Mouse (Mus musculus): ENCODE results near the gene Tmem245. TPM values are rescaled to one million over a fixed set of nuclear protein-coding genes. Genes with fewer than 3 reads are reported as not detected.

Gene Tmem245
- total and polyA plus RNA-seq, 2 experiments from 2014 or later, result 11.2 to 29.6 TPM

DNA sequence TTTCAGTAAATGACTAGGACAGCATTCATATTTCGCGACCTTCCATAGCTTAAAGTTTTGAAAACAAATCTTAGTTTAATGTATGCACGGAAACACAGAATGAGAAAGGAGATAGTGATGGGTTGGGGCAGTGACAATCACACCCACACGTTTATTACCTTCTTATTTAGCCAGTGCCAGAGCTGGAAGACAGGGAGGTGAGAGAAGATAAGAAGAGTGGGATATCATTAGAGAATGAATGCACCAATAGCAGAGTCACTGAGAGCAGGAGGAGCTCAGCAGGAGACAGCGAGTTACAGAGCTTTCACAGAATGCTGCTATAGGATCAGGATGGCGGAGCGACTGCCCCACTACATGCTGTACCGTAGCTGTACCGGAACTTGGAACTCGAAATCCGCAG lies 25.0 kb downstream of the Tmem245 start:
- no peak for TF ChIP-seq CTCF (IDR thresholded peaks at IDR 0.05)

DNA sequence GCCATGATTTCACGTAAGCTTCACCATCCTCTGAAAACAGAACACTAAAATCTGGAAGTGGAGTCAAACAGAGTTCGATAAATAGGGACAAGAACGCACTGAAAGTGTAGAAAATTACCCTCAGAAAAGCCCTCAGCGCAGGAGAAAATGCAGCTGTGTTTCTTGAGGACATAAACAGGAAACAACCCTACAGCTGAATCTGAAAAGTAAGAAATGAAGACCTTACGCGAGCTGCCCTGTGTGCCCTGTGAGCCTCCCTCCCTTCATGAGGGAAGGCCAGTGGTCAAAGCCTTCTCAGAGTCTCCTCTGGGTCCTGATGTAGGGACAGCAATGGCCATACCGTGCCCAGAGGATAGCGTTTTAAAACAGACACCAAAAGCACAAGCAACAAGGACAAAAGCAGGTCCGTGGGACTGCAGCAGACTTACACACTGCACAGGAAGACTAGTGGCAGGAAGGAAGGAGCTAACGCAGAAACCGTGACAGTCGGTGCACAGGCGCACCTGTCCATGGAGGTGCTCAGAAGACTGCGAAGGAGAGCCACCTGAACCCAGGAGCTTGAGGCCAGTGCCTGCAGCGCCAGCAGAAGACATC lies 31.4 kb downstream of the Tmem245 start:
- ATAC-seq (ENCODE audit: low FRiP score), result no peak
- no peak overlapping the region for H3K4me3 ChIP-seq (ENCODE audit: low read depth, low read length)
- TF ChIP-seq CTCF (IDR thresholded peaks at IDR 0.05), result no peak
- H3K9ac ChIP-seq (replicated peaks; ENCODE audit: low read length, poor library complexity, severe bottlenecking), result no peak overlapping the region
- H3K27ac ChIP-seq (ENCODE audit: low read depth, low read length), result no peak overlapping the region
- DNase-seq (ENCODE audit: low spot score), result no peak
- H3K27me3 ChIP-seq (ENCODE audit: insufficient read depth, low read length), result no peaks in the 10 kb centered on the region
- H3K9me3 ChIP-seq (ENCODE audit: low read length), result no peaks in the 10 kb centered on the region
- WGBS, result 89% methylated on average over 15 of the region's 15 CpGs
- no peaks in the 10 kb centered on the region for H3K4me1 ChIP-seq (ENCODE audit: insufficient read depth, low read length)
- H3K4me2 ChIP-seq (ENCODE audit: low read depth, low read length, poor library complexity, severe bottlenecking), result no peak overlapping the region
- peaks cover 24% of the 10 kb centered on the region; the same call in 1 of the 2 replicates for H3K36me3 ChIP-seq (ENCODE audit: insufficient read depth, low read length)

More for the DNA sequence above, 25.0 kb downstream of the Tmem245 start:
- peaks cover 24% of the 10 kb centered on the region for H3K36me3 ChIP-seq (ENCODE audit: insufficient read depth, low read length)
- ATAC-seq (ENCODE audit: low FRiP score) (no peak), DNase-seq (ENCODE audit: low spot score) (no peak)
- H3K4me1 ChIP-seq (ENCODE audit: insufficient read depth, low read length), result no peaks in the 10 kb centered on the region
- no peak overlapping the region for H3K4me3 ChIP-seq (ENCODE audit: low read depth, low read length)
- H3K27ac ChIP-seq (ENCODE audit: low read depth, low read length), result no peak overlapping the region
- H3K27me3 ChIP-seq (ENCODE audit: insufficient read depth, low read length), result no peaks in the 10 kb centered on the region
- no peaks in the 10 kb centered on the region for H3K9me3 ChIP-seq (ENCODE audit: low read length)
- H3K9ac ChIP-seq (replicated peaks; ENCODE audit: low read length, poor library complexity, severe bottlenecking), result no peak overlapping the region
- WGBS, result 95% methylated on average over 11 of the region's 11 CpGs
- no peak overlapping the region for H3K4me2 ChIP-seq (ENCODE audit: low read depth, low read length, poor library complexity, severe bottlenecking)

DNA sequence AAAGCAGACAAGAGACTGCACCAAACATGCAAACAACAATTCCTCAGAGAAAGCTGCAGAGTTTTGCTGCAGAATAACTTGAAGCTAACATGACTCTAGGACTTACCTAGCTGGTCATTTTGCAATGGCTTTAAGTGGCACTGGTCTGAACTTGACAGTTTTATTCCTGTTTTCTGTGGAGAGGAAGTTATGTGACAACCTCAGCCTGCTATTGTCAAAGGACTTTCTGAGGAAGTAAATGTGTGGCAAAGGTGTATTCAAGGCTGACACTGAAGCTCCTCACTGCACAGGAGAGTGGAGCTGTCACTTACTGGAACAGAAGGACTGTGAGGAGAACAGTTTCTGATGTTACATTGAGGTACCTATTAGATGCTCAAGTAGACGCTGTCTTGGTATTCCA lies 32.5 kb downstream of the Tmem245 start:
- H3K9me3 ChIP-seq (ENCODE audit: low read length), result no peaks in the 10 kb centered on the region
- 83% methylated on average over 1 of the region's 1 CpGs for WGBS
- H3K9ac ChIP-seq (replicated peaks; ENCODE audit: low read length, poor library complexity, severe bottlenecking), result no peak overlapping the region
- peaks cover 31% of the 10 kb centered on the region for H3K36me3 ChIP-seq (ENCODE audit: insufficient read depth, low read length)
- H3K27ac ChIP-seq (ENCODE audit: low read depth, low read length), result no peak overlapping the region
- no peaks in the 10 kb centered on the region for H3K27me3 ChIP-seq (ENCODE audit: insufficient read depth, low read length)
- ATAC-seq (ENCODE audit: low FRiP score) (no peak), DNase-seq (ENCODE audit: low spot score) (no peak)
- H3K4me3 ChIP-seq (ENCODE audit: low read depth, low read length), result no peak overlapping the region
- no peak for TF ChIP-seq CTCF (IDR thresholded peaks at IDR 0.05)
- no peak overlapping the region for H3K4me2 ChIP-seq (ENCODE audit: low read depth, low read length, poor library complexity, severe bottlenecking)
- no peaks in the 10 kb centered on the region for H3K4me1 ChIP-seq (ENCODE audit: insufficient read depth, low read length)

DNA sequence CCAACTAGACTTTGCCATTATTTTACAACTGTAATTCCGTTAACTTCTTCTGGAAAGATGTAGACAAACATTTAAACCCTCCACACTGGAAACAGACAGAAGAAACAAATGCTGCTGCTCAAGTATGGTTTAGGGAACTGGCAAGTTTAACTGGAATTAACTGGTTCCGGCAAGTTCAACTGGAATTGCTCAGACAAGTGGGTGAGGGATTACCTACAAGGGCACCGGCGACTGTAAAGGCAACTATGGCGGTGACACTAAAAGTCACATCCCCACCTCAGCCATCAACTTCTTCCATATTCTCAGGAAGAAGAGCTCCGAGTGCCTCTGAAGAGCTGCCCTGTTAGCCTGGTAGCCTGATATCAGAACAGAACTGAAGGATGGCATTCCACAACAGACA lies 32.9 kb downstream of the Tmem245 start:
- Histone ChIP-seq H3K4me1 (ENCODE audit: insufficient read depth, low read length) (no peaks in the 10 kb centered on the region), H3K27me3 (ENCODE audit: insufficient read depth, low read length) (no peaks in the 10 kb centered on the region), H3K9me3 (ENCODE audit: low read length) (no peaks in the 10 kb centered on the region), H3K4me3 (ENCODE audit: low read depth, low read length) (no peak overlapping the region), H3K9ac (replicated peaks; ENCODE audit: low read length, poor library complexity, severe bottlenecking) (no peak overlapping the region), H3K4me2 (ENCODE audit: low read depth, low read length, poor library complexity, severe bottlenecking) (no peak overlapping the region), H3K27ac (ENCODE audit: low read depth, low read length) (no peak overlapping the region), H3K36me3 (ENCODE audit: insufficient read depth, low read length) (peaks cover 36% of the 10 kb centered on the region)
- TF ChIP-seq CTCF (IDR thresholded peaks at IDR 0.05), result no peak
- WGBS, result 97% methylated on average over 6 of the region's 6 CpGs
- DNase-seq (ENCODE audit: low spot score), result no peak
- ATAC-seq (ENCODE audit: low FRiP score), result no peak

DNA sequence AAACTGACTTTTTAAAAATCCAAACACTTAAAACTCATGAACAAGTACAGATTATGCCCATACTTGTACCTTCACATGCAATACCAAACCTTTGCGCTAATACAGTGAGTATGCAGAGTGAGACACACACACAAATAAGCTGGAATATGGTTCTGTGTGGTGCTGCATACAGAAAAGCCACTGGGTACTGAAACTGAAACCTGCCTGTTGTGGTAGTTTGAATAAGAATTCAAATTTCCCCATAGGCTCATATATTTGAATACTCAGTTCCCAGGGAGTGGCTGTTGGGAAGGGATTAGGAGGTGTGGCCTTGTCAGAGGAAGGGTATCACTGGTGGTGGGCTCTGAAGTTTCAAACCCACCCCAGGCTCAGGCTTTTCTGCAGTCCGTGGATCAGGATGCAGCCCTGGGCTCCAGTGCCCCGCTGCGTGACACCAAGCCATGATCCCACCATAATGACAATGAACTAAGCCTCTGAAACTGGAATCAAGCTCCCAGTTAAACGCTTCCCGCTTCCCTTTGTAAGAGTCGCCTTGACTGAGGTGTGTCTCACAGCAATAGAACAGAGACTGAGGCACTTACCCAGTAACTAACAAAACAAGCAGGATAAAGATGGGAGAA lies 34.7 kb downstream of the Tmem245 start:
- WGBS, result 79% methylated on average over 7 of the region's 7 CpGs
- no peaks in the 10 kb centered on the region for H3K9me3 ChIP-seq (ENCODE audit: low read length)
- peaks cover 37% of the 10 kb centered on the region for H3K36me3 ChIP-seq (ENCODE audit: insufficient read depth, low read length)
- no peak for TF ChIP-seq CTCF (IDR thresholded peaks at IDR 0.05)
- no peak for ATAC-seq (ENCODE audit: low FRiP score)
- H3K4me2 ChIP-seq (ENCODE audit: low read depth, low read length, poor library complexity, severe bottlenecking), result no peak overlapping the region
- H3K9ac ChIP-seq (replicated peaks; ENCODE audit: low read length, poor library complexity, severe bottlenecking), result no peak overlapping the region
- DNase-seq (ENCODE audit: low spot score), result no peak
- no peaks in the 10 kb centered on the region for H3K27me3 ChIP-seq (ENCODE audit: insufficient read depth, low read length)
- no peak overlapping the region for H3K4me3 ChIP-seq (ENCODE audit: low read depth, low read length)
- H3K4me1 ChIP-seq (ENCODE audit: insufficient read depth, low read length), result no peaks in the 10 kb centered on the region
- H3K27ac ChIP-seq (ENCODE audit: low read depth, low read length), result no peak overlapping the region

DNA sequence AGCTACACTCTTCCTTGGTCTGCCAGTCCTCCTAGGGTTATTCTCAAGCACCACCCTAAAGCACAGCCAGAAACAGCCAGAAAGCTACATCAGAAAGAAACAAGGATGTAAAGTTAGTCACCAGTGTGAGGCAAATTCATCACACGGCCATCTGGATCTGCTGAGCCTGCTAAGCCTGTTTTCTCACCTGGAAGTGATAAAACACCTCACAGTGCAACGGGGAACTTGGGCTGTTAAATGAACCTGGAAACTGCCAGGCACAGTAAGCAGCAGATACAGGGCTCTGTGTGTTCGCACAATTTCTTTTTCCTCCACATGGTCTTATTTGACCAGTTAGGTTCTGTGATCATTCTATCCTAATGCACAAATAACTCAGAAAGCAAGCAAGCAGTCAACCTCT lies 37.7 kb downstream of the Tmem245 start:
- ATAC-seq (ENCODE audit: low FRiP score) (no peak), DNase-seq (ENCODE audit: low spot score) (no peak)
- no peak for TF ChIP-seq CTCF (IDR thresholded peaks at IDR 0.05)
- no peaks in the 10 kb centered on the region for H3K4me1 ChIP-seq (ENCODE audit: insufficient read depth, low read length)
- no peak overlapping the region for H3K27ac ChIP-seq (ENCODE audit: low read depth, low read length)
- H3K36me3 ChIP-seq (ENCODE audit: insufficient read depth, low read length), result peaks cover 28% of the 10 kb centered on the region
- H3K9me3 ChIP-seq (ENCODE audit: low read length), result no peaks in the 10 kb centered on the region
- WGBS, result 91% methylated on average over 3 of the region's 3 CpGs
- H3K4me2 ChIP-seq (ENCODE audit: low read depth, low read length, poor library complexity, severe bottlenecking), result no peak overlapping the region
- no peaks in the 10 kb centered on the region for H3K27me3 ChIP-seq (ENCODE audit: insufficient read depth, low read length)
- H3K4me3 ChIP-seq (ENCODE audit: low read depth, low read length), result no peak overlapping the region
- no peak overlapping the region for H3K9ac ChIP-seq (replicated peaks; ENCODE audit: low read length, poor library complexity, severe bottlenecking)
